Mouse (Mus musculus): ENCODE data around the gene Polr2i. TPM values are rescaled to one million over a fixed set of nuclear protein-coding genes. Genes with fewer than 3 reads are reported as not detected.
"Not testable (repeated sequence)": the region's sequence is repeated elsewhere in the genome, so short reads cannot be mapped to it uniquely, and the experiment has no call there.

The Polr2i gene
- polyA plus RNA-seq, 1 experiment from 2014 or later, result 91.2 TPM

GRCm38 (mm10) chr7:30235091-30235490 is 3.3 kb downstream of the Polr2i start:
- TF ChIP-seq CTCF (IDR thresholded peaks at IDR 0.05; ENCODE audit: low read depth), result no peak
- 87% methylated on average over 8 of the region's 8 CpGs for WGBS
- ATAC-seq, result no peak

GRCm38 (mm10) chr7:30235625-30236024 is 3.9 kb downstream of the Polr2i start, which contains the start of gene Ovol3:
Ovol3 (minus strand) TSS chr7:30235725.
- H3K36me3 ChIP-seq (ENCODE audit: control insufficient read depth, insufficient read depth), result peaks cover 14% of the 10 kb centered on the region; the same call in 1 of the 2 replicates
- no peak within 1 kb of the TSS for H3K4me3 ChIP-seq (ENCODE audit: low read depth, low read length)
- no peak within 1 kb of the TSS for H3K9ac ChIP-seq (ENCODE audit: low read depth, low read length)
- whole genome bisulfite sequencing, result 81% methylated on average over 4 of the region's 4 CpGs
- no peak within 1 kb of the TSS for H3K4me2 ChIP-seq (replicated peaks; ENCODE audit: low read depth)
- no peak for ATAC-seq
- no peaks in the 10 kb centered on the region; the same call in 1 of the 2 replicates for H3K4me1 ChIP-seq (replicated peaks; ENCODE audit: control insufficient read depth, insufficient read depth, low read length)
- no peak for TF ChIP-seq CTCF (IDR thresholded peaks at IDR 0.05; ENCODE audit: low read depth)
- no peaks in the 10 kb centered on the region for H3K9me3 ChIP-seq (ENCODE audit: control insufficient read depth)
- H3K27ac ChIP-seq (ENCODE audit: low read depth, low read length), result no peak within 1 kb of the TSS
- H3K27me3 ChIP-seq (replicated peaks; ENCODE audit: control insufficient read depth, insufficient read depth, low read length), result no peaks in the 10 kb centered on the region

More at GRCm38 (mm10) chr7:30235091-30235490, 3.3 kb downstream of the Polr2i start:
- Histone ChIP-seq H3K36me3 (ENCODE audit: control insufficient read depth, insufficient read depth) (peaks cover 13% of the 10 kb centered on the region; the same call in 1 of the 2 replicates), H3K4me1 (replicated peaks; ENCODE audit: control insufficient read depth, insufficient read depth, low read length) (no peaks in the 10 kb centered on the region; the same call in 1 of the 2 replicates), H3K4me3 (ENCODE audit: low read depth, low read length) (no peak overlapping the region), H3K4me2 (replicated peaks; ENCODE audit: low read depth) (no peak overlapping the region), H3K9me3 (ENCODE audit: control insufficient read depth) (no peaks in the 10 kb centered on the region), H3K27me3 (replicated peaks; ENCODE audit: control insufficient read depth, insufficient read depth, low read length) (no peaks in the 10 kb centered on the region), H3K9ac (ENCODE audit: low read depth, low read length) (no peak overlapping the region), H3K27ac (ENCODE audit: low read depth, low read length) (no peak overlapping the region)

- peaks cover 25% of the 10 kb centered on the region; the same call in 1 of the 2 replicates for H3K36me3 ChIP-seq (ENCODE audit: control insufficient read depth, insufficient read depth)
- not testable (repeated sequence) for ATAC-seq; H3K9ac ChIP-seq (ENCODE audit: low read depth, low read length); H3K4me2 ChIP-seq (replicated peaks; ENCODE audit: low read depth); H3K4me3 ChIP-seq (ENCODE audit: low read depth, low read length); H3K9me3 ChIP-seq (ENCODE audit: control insufficient read depth); H3K27me3 ChIP-seq (replicated peaks; ENCODE audit: control insufficient read depth, insufficient read depth, low read length); H3K4me1 ChIP-seq (replicated peaks; ENCODE audit: control insufficient read depth, insufficient read depth, low read length); H3K27ac ChIP-seq (ENCODE audit: low read depth, low read length)
- WGBS, result 71% methylated on average over 3 of the region's 3 CpGs
Measured at GRCm38 (mm10) chr7:30237374-30237773, 5.6 kb downstream of the Polr2i start.

- H3K27me3 ChIP-seq (replicated peaks; ENCODE audit: control insufficient read depth, insufficient read depth, low read length), result no peaks in the 10 kb centered on the region
- no peak overlapping the region; the same call in 1 of the 2 replicates for H3K9ac ChIP-seq (ENCODE audit: low read depth, low read length)
- peaks cover 2% of the 10 kb centered on the region; the same call in 1 of the 2 replicates for H3K4me1 ChIP-seq (replicated peaks; ENCODE audit: control insufficient read depth, insufficient read depth, low read length)
- ATAC-seq, result peak; percentile 81
- peak overlapping the region; percentile 46 for H3K27ac ChIP-seq (ENCODE audit: low read depth, low read length)
- no peaks in the 10 kb centered on the region; the same call in 1 of the 2 replicates for H3K36me3 ChIP-seq (ENCODE audit: control insufficient read depth, insufficient read depth)
- no peak overlapping the region for H3K4me2 ChIP-seq (replicated peaks; ENCODE audit: low read depth)
- 64% methylated on average over 12 of the region's 12 CpGs for WGBS
- no peaks in the 10 kb centered on the region for H3K9me3 ChIP-seq (ENCODE audit: control insufficient read depth)
- H3K4me3 ChIP-seq (ENCODE audit: low read depth, low read length), result no peak overlapping the region
- TF ChIP-seq CTCF (IDR thresholded peaks at IDR 0.05; ENCODE audit: low read depth), result no peak; the same call in 1 of the 2 replicates
Measured at GRCm38 (mm10) chr7:30251956-30252954, 20.5 kb downstream of the Polr2i start.

GRCm38 (mm10) chr7:30265041-30265440 is 33.3 kb downstream of the Polr2i start:
- no peak overlapping the region for H3K4me2 ChIP-seq (replicated peaks; ENCODE audit: low read depth)
- no peak overlapping the region for H3K9ac ChIP-seq (ENCODE audit: low read depth, low read length)
- no peak for ATAC-seq
- H3K36me3 ChIP-seq (ENCODE audit: control insufficient read depth, insufficient read depth), result peaks cover 39% of the 10 kb centered on the region
- TF ChIP-seq CTCF (IDR thresholded peaks at IDR 0.05; ENCODE audit: low read depth), result no peak
- H3K4me3 ChIP-seq (ENCODE audit: low read depth, low read length), result no peak overlapping the region
- H3K27me3 ChIP-seq (replicated peaks; ENCODE audit: control insufficient read depth, insufficient read depth, low read length), result no peaks in the 10 kb centered on the region
- H3K9me3 ChIP-seq (ENCODE audit: control insufficient read depth), result no peaks in the 10 kb centered on the region
- 56% methylated on average over 2 of the region's 2 CpGs for WGBS
- H3K27ac ChIP-seq (ENCODE audit: low read depth, low read length), result no peak overlapping the region
- H3K4me1 ChIP-seq (replicated peaks; ENCODE audit: control insufficient read depth, insufficient read depth, low read length), result no peaks in the 10 kb centered on the region

- 90% methylated on average over 5 of the region's 5 CpGs for WGBS
Measured at GRCm38 (mm10) chr7:30265531-30265930, 33.8 kb downstream of the Polr2i start.

More at GRCm38 (mm10) chr7:30265531-30265930, 33.8 kb downstream of the Polr2i start:
- H3K27ac ChIP-seq (ENCODE audit: low read depth, low read length), result no peak overlapping the region
- no peak for ATAC-seq
- TF ChIP-seq CTCF (IDR thresholded peaks at IDR 0.05; ENCODE audit: low read depth), result no peak
- H3K4me3 ChIP-seq (ENCODE audit: low read depth, low read length), result no peak overlapping the region
- no peaks in the 10 kb centered on the region for H3K4me1 ChIP-seq (replicated peaks; ENCODE audit: control insufficient read depth, insufficient read depth, low read length)
- H3K36me3 ChIP-seq (ENCODE audit: control insufficient read depth, insufficient read depth), result peaks cover 41% of the 10 kb centered on the region
- H3K4me2 ChIP-seq (replicated peaks; ENCODE audit: low read depth), result no peak overlapping the region
- H3K9ac ChIP-seq (ENCODE audit: low read depth, low read length), result no peak overlapping the region
- H3K27me3 ChIP-seq (replicated peaks; ENCODE audit: control insufficient read depth, insufficient read depth, low read length), result no peaks in the 10 kb centered on the region
- no peaks in the 10 kb centered on the region for H3K9me3 ChIP-seq (ENCODE audit: control insufficient read depth)

Data from intestine, postnatal 0 days (tissue).